Mouse (Mus musculus) stomach, embryonic 14.5 days (tissue): ENCODE measurements at regions not wholly inside any gene's neighbourhood (a gene's known extent, or its start where the extent isn't known, plus 50 kb on each side); places are given as distances from the start of the nearest gene placed in this dataset.

Source experiments
- ATAC-seq: fragments of 200-750 bp; cut with Nextera tagmentation; 2 replicates; pipeline ENCODE4 v1.8.0; 2017; ENCODE audit warnings: low read depth, moderate TSS enrichment; ENCODE audit not compliant: insufficient number of reproducible peaks, insufficient read depth, low FRiP score
- H3K27ac ChIP-seq: fragments of 300-500 bp; sonication (generic); 2 replicates; pipeline ENCODE4 v1.5.1; 2014; ENCODE audit warnings: mild to moderate bottlenecking, low read length, moderate library complexity, mixed read lengths
- H3K27me3 ChIP-seq: fragments of 300-500 bp; sonication (generic); 2 replicates; pipeline ENCODE4 v1.6.1; 2014; ENCODE audit warnings: low read length, control low read depth, mixed read lengths; ENCODE audit not compliant: control insufficient read depth, insufficient read depth
- H3K36me3 ChIP-seq: fragments of 300-500 bp; sonication (generic); 2 replicates; pipeline ENCODE4 v1.6.1; 2014; ENCODE audit warnings: mild to moderate bottlenecking, control low read depth, low read length, moderate library complexity, mixed read lengths; ENCODE audit not compliant: control insufficient read depth, insufficient read depth
- H3K4me1 ChIP-seq: fragments of 300-500 bp; sonication (generic); 2 replicates; pipeline ENCODE4 v1.6.1; 2014; ENCODE audit warnings: low read length, control low read depth, mixed read lengths; ENCODE audit not compliant: control insufficient read depth, insufficient read depth
- H3K4me2 ChIP-seq: fragments of 300-500 bp; sonication (generic); replicated peaks from 2 replicates; pipeline ENCODE4 v1.6.1; 2014; ENCODE audit warnings: low read depth, low read length, control low read depth
- H3K4me3 ChIP-seq: fragments of 300-500 bp; sonication (generic); 2 replicates; pipeline ENCODE4 v1.5.1; 2014; ENCODE audit warnings: low read depth, low read length, control low read depth
- H3K9ac ChIP-seq: fragments of 300-500 bp; sonication (generic); replicated peaks from 2 replicates; pipeline ENCODE4 v1.6.1; 2014; ENCODE audit warnings: low read depth, mild to moderate bottlenecking, control low read depth, low read length, moderate library complexity, mixed read lengths
- H3K9me3 ChIP-seq: fragments of 300-500 bp; sonication (generic); 2 replicates; pipeline ENCODE4 v1.6.1; 2016; ENCODE audit warnings: low read depth, low read length, control low read depth; ENCODE audit not compliant: control insufficient read depth
- WGBS: fragments of 180-500 bp; shearing (Covaris S2); extraction: QIAGEN DNeasy Blood & Tissue Kit; methylation state at CpG from one replicate; pipeline ENCODE4 v1.1.7; 2014; 5-methylcytosine and 5-hydroxymethylcytosine counted together

DNA sequence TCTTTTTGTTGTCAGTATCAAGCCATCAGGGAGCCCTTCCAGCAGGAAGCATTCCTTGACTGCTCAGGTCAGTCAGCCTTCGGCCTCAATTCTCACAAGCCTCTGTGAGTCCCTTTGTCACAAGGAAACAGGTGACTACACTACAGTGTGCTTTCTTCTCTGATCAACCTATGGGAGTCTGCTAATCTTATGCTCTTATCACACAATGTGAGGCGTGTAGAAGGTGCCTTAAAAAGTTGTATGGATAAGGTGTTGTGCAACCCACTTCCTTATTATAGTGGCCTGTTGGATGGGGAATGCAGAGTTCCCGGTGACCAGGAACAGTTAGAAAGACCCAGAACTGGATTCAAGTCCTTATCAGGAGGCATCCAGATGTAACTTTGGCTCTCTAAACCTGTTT, 260.2 kb downstream of the Gm12728 start:
- H3K27ac ChIP-seq = no peak overlapping the region
- H3K4me2 ChIP-seq = no peak overlapping the region
- no peaks in the 10 kb centered on the region for H3K4me1 ChIP-seq
- no peaks in the 10 kb centered on the region for H3K27me3 ChIP-seq
- 82% methylated on average over 3 of the region's 3 CpGs for WGBS
- H3K9me3 ChIP-seq = no peaks in the 10 kb centered on the region
- no peak for ATAC-seq
- no peaks in the 10 kb centered on the region for H3K36me3 ChIP-seq
- no peak overlapping the region for H3K9ac ChIP-seq
- H3K4me3 ChIP-seq = no peak overlapping the region

DNA sequence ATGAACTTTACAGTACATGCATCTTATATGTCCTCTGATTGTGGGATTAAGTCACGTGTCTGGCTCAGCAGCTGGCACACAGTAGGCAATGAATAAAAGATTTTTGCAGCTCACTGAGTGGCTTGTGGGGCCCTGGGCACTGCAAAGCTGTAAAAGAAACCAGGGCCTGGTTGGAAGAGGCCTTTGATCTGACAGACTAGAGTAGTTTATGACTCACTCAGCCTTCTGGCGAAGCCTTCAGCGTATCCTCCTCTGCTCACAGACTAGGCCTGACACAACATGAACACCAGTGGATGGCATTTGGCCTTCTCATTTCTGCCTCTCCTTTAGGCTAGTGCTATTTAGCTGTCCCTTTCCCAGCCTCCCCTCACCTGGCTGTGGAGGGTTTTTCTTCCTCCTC, 260.6 kb downstream of the Gm12728 start:
- 68% methylated on average over 3 of the region's 3 CpGs for WGBS
- no peaks in the 10 kb centered on the region for H3K9me3 ChIP-seq
- no peak overlapping the region for H3K27ac ChIP-seq
- no peak overlapping the region for H3K4me3 ChIP-seq
- no peaks in the 10 kb centered on the region for H3K36me3 ChIP-seq
- no peak overlapping the region for H3K9ac ChIP-seq
- no peaks in the 10 kb centered on the region for H3K27me3 ChIP-seq
- H3K4me2 ChIP-seq = no peak overlapping the region
- H3K4me1 ChIP-seq = no peaks in the 10 kb centered on the region
- no peak for ATAC-seq

DNA sequence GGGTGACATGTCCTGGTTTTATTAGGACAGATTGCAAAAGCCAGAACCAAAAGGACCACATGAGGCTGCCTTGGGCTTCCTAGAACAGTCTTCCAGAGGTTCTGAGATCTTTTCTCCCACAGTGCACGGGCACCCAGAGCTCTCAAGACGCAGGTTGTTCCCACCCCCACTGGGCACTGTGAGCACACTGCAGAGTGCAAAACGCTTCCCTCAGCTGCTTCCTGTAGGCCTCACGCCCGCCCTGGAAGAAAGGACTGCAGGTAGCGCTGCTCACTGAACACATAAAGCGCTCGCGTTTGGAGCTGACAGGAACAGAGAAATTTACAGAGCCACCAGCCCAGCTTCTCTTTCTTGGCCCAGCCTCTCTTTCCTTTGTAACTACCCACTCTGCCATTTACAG, 262.5 kb upstream of the Usp24 start:
- Histone ChIP-seq H3K4me3 (no peak overlapping the region), H3K36me3 (no peaks in the 10 kb centered on the region), H3K9me3 (no peaks in the 10 kb centered on the region), H3K4me1 (no peaks in the 10 kb centered on the region), H3K27me3 (no peaks in the 10 kb centered on the region), H3K4me2 (no peak overlapping the region), H3K9ac (no peak overlapping the region), H3K27ac (no peak overlapping the region)
- ATAC-seq = no peak
- 46% methylated on average over 9 of the region's 9 CpGs for WGBS

DNA sequence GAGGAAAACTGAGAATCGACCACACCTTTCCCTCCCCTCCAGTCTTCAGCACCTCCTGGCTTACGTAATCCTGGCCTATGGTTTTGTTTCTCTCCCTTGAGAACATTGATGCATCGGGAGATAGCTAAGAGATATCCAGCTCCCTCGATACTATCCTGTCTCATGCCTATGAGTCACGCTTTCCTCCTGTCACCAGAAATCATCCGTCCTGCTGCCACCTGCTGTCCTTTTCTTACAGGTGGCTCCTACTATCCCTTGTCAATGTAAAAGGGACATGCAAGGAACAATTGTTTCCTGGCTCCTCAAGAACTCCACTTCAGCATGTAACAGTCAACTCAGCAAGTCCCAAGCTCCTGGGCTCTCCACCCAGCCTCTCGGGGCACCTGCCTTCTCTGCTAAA, 261.7 kb upstream of the Usp24 start:
- H3K36me3 ChIP-seq = no peaks in the 10 kb centered on the region
- H3K9me3 ChIP-seq = no peaks in the 10 kb centered on the region
- 67% methylated on average over 7 of the region's 7 CpGs for WGBS
- no peaks in the 10 kb centered on the region for H3K27me3 ChIP-seq
- no peak overlapping the region for H3K4me3 ChIP-seq
- no peak overlapping the region for H3K27ac ChIP-seq
- no peak overlapping the region for H3K9ac ChIP-seq
- H3K4me1 ChIP-seq = no peaks in the 10 kb centered on the region
- H3K4me2 ChIP-seq = no peak overlapping the region
- ATAC-seq = no peak

DNA sequence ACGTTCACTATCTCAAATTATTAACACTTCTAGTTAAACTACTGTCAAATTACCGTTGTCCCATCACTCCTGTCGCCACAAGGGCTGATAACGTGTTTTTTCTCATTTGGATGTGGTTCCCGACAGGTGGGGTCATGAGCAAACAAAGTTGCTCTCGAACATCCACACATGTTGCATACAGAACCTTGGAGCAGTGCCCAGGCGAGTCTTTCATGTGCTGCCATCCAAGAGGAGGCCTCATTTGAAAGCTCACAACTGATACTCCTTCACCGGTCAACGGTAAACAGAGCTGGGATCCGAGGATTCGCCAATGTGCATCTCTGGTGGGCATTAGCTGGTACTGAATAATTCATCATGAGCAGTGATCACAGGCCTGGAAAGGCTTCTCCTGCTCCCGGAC, 253.4 kb upstream of the Usp24 start:
- no peak for ATAC-seq

DNA sequence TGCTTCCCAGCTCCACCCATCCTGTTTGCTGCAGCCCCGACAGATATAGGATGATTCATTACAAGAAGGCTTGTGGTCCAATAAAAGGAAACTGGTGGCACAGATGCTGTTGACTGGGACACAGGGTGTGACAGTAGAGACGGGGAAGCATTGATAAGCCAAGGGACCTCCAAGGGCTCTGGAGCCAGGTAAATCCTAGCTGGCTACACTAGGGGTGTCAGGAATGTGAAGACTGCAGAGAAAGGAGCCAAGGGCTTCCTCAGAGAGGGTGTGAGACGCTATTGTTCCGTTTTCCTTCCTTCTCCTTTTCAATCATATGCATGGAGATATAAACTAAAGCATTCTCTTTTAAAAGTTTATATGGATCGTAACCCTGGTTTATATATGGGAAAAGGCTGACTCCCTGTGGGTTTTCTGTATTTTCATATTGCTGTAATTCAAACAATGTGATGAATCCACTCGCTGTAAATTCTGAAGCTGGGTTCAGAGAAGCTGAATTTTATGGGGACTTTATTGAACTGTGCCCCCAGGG, 252.1 kb upstream of the Usp24 start:
- Histone ChIP-seq H3K27ac (no peak overlapping the region), H3K27me3 (no peaks in the 10 kb centered on the region), H3K4me3 (no peak overlapping the region), H3K4me1 (no peaks in the 10 kb centered on the region), H3K4me2 (no peak overlapping the region), H3K9me3 (no peaks in the 10 kb centered on the region), H3K9ac (no peak overlapping the region), H3K36me3 (no peaks in the 10 kb centered on the region)
- 50% methylated on average over 6 of the region's 6 CpGs for WGBS
- no peak for ATAC-seq

More for the DNA sequence above, 253.4 kb upstream of the Usp24 start:
- no peaks in the 10 kb centered on the region for H3K36me3 ChIP-seq
- no peaks in the 10 kb centered on the region for H3K4me1 ChIP-seq
- no peaks in the 10 kb centered on the region for H3K9me3 ChIP-seq
- H3K4me2 ChIP-seq = no peak overlapping the region
- no peak overlapping the region for H3K4me3 ChIP-seq
- H3K27ac ChIP-seq = no peak overlapping the region
- H3K9ac ChIP-seq = no peak overlapping the region
- no peaks in the 10 kb centered on the region for H3K27me3 ChIP-seq
- 70% methylated on average over 12 of the region's 12 CpGs for WGBS

DNA sequence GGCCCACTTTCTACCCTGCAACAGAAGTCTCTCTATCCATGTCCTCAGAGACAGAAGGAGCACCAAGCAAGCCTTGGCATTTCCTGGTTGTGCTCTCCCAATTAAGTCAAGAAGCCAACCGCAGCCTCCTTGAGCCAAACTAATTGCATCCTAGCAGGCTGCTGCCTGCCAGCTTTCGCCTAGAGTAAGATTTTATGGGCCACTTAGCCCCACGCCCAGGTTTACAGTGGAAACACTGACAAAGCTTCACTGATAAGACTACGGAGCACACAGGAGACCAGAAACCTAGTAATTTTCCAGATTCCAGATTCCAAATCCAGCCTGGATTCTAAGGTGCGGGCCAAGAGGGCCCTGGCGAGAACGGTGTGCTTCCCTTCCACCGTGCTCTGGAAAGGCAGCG, 249.0 kb upstream of the Usp24 start:
- Histone ChIP-seq H3K4me2 (no peak overlapping the region), H3K27ac (no peak overlapping the region), H3K4me1 (no peaks in the 10 kb centered on the region), H3K9ac (no peak overlapping the region), H3K4me3 (no peak overlapping the region), H3K9me3 (no peaks in the 10 kb centered on the region), H3K36me3 (no peaks in the 10 kb centered on the region), H3K27me3 (no peaks in the 10 kb centered on the region)
- 71% methylated on average over 9 of the region's 9 CpGs for WGBS
- ATAC-seq = no peak

DNA sequence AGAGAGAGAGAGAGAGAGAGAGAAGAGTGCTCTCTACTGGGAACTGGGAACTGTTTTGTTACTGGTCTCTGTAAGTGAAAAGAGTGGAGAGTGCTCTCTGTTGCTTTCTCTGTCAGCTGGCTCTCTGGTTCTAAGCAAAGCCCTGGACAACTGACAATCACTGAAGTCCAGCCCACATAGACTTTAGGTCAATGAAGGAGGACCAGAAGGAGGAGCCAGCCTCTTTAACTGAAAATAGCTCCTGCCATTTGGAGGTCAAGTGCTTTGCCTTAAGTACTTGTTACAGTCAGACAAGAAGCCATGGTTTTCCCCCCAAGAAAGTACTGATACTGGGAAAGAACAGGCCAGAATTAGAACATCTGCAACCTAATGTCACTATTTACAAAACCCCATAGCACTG, 232.5 kb upstream of the Usp24 start:
- no peak for ATAC-seq
- H3K4me2 ChIP-seq = no peak overlapping the region

DNA sequence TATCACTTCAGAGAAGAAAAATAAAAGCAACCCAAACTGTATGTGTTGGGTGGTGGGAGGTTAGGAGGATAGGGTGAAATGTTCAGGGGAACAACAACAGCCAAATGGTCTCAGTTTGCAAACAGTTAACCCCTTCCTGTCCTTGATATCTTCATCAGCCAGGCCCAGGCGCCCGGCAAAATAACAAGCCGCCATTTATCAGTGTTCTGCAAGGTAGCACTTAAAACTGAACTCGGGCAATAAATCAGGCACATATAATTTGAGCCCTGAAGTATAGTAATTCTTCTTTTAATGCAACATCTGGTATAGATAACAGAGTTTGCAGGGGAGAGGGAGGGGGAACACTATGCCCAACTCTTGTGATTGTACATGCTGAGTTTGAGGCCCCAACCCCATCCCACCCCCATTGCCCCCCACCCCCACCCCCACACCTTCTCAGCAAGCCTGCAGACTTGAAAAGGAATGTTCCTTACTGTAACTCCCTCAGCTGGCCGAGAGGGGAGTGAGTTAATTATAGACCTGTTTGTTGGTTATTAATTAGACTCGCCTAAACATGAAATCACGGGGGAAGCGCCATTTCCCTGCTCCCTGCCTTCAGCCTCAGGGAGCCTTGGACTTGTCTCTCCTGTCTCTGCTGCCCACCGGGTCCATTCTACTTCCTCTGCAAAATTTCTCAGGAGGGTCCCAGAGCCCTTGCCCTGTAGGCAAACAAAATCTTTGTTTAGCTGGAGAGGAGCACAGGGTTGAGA, 223.9 kb upstream of the Usp24 start:
- Histone ChIP-seq H3K4me3 (no peak overlapping the region), H3K27ac (peak overlapping the region; percentile 0; the same call in 1 of the 2 replicates), H3K4me1 (no peaks in the 10 kb centered on the region), H3K27me3 (no peaks in the 10 kb centered on the region), H3K9me3 (no peaks in the 10 kb centered on the region), H3K9ac (no peak overlapping the region), H3K4me2 (no peak overlapping the region), H3K36me3 (no peaks in the 10 kb centered on the region)
- WGBS = 42% methylated on average over 9 of the region's 9 CpGs
- ATAC-seq = no peak

More for the DNA sequence above, 232.5 kb upstream of the Usp24 start:
- Histone ChIP-seq H3K27ac (no peak overlapping the region), H3K36me3 (no peaks in the 10 kb centered on the region), H3K9ac (no peak overlapping the region), H3K4me1 (no peaks in the 10 kb centered on the region), H3K9me3 (no peaks in the 10 kb centered on the region), H3K27me3 (no peaks in the 10 kb centered on the region), H3K4me3 (no peak overlapping the region)
